Mouse (Mus musculus): ENCODE results near the gene Stam. TPM values are rescaled to one million over a fixed set of nuclear protein-coding genes. Genes with fewer than 3 reads are reported as not detected.
A peak's percentile ranks its signal among the peaks of the same experiment; 100 is the strongest.

The Stam gene
- 75.8 and 85.6 TPM in 2 replicates for total RNA-seq (2014; rRNA removed)
- polyA plus RNA-seq (2015; fragmentation: Nextera tagmentation; extraction: Ambion mirVana): 90.0 and 95.9 TPM in 2 replicates

DNA sequence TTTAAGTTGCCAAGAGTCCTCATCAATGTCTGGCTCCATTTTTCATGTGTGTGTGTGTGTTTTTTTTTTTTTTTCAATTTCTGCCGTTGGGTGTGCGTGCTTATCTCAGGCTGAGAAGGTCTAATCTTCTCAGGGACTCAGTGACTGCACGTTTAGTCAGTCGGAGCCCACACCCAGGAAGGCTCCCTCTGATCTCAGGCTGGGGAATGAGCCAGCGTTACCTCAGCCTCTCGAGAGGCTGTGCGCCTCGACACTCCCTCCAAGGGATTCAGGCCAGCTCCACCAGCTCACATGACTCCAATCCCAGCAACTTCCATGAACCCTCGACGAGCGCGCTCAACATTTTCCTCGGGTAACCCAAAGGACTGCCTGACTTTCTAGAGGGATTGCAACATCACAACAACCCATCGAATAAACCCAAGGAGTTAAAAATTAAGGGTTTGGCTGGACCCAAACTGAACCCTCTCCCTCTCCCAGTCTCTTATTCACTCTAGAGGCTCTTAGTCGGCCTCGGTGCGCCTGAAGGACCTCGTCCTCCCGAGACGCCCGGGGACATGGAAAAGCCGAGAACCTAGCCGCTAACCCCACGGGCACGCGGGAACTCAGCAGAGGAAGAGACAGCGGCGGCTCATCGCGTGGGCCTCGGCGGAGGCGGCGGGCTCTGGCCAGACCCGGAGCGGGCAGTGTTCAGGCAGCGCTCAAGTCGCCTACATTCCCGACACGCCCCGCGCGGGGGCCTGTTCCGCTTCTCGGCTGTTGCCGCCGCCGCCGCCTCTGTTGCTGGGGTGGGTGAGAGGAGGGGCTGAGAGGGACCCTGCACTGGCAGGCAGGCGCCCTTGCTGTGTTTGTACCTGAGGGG lies at the start of gene Stam:
Stam (plus strand) TSS at position 737 of the 859 bp plus-strand sequence.
- WGBS: under 1% methylated on average over 49 of the region's 50 CpGs
- Histone ChIP-seq H3K4me3 (ENCODE audit: low read length) (peak within 1 kb of the TSS; percentile 93), H3K27me3 (ENCODE audit: insufficient read depth, low read length) (no peaks in the 10 kb centered on the region), H3K36me3 (ENCODE audit: insufficient read depth, low read length) (no peaks in the 10 kb centered on the region), H3K4me1 (ENCODE audit: insufficient read depth, low read length) (peaks cover 14% of the 10 kb centered on the region), H3K9ac (replicated peaks; ENCODE audit: low read length) (peak within 1 kb of the TSS; percentile 96), H3K4me2 (ENCODE audit: low read depth, low read length) (peak within 1 kb of the TSS; percentile 68), H3K9me3 (ENCODE audit: low read length) (no peaks in the 10 kb centered on the region), H3K27ac (peak within 1 kb of the TSS; percentile 99)
- ATAC-seq (peak; percentile 96), DNase-seq (ENCODE audit: low spot score) (peak; percentile 94)
- TF ChIP-seq CTCF (IDR thresholded peaks at IDR 0.05; ENCODE audit: low read depth): 0 out of 2 replicates have a peak, but pooled peaks have one; percentile 11

DNA sequence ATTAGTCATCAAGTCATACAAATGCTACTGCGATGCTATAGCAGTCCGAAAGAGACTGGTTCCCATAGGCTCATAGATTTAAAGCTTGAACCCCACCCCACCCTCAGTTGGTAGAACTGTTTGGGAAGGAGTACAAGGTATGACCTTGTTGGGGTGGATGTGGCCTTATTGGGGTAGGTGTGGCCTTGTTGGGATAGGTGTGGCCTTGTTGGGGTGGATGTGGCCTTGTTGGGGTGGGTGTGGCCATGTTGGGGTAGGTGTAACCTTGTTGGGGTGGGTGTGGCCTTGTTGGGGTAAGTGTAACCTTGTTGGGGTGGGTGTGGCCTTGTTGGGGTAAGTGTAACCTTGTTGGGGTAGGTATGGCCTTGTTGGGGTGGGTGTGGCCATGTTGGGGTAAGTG lies 32.6 kb upstream of the Stam start:
- no peak for TF ChIP-seq CTCF (IDR thresholded peaks at IDR 0.05; ENCODE audit: low read depth)
- Histone ChIP-seq H3K9me3 (ENCODE audit: low read length) (no peaks in the 10 kb centered on the region), H3K27me3 (ENCODE audit: insufficient read depth, low read length) (no peaks in the 10 kb centered on the region), H3K4me3 (ENCODE audit: low read length) (no peak overlapping the region), H3K27ac (no peak overlapping the region), H3K36me3 (ENCODE audit: insufficient read depth, low read length) (peaks cover 4% of the 10 kb centered on the region; the same call in 1 of the 2 replicates), H3K9ac (replicated peaks; ENCODE audit: low read length) (no peak overlapping the region), H3K4me2 (ENCODE audit: low read depth, low read length) (no peak overlapping the region), H3K4me1 (ENCODE audit: insufficient read depth, low read length) (no peaks in the 10 kb centered on the region)
- ATAC-seq (no peak), DNase-seq (ENCODE audit: low spot score) (no peak)
- WGBS: 99% methylated on average over 2 of the region's 2 CpGs

DNA sequence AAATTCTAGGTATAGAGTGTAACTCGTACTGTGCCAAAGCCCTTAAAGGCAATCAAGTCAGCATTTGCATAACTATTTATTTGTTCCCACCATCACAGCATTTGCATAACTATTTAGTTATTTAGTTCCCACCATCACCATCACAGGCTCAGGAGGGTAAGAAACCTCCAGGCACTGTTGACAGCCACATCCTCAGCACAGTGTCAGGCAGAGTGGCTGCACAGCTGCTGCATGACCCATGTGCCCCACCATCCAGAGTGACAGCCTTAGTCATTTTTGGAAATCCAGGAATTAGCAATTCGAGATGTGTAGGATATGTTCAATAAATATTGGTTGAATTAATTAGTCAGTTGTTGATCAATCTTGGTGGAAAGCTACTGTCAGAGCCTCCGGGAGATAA lies 30.9 kb upstream of the Stam start:
- 68% methylated on average over 3 of the region's 3 CpGs for WGBS
- H3K9ac ChIP-seq (replicated peaks; ENCODE audit: low read length): no peak overlapping the region
- no peak for DNase-seq (ENCODE audit: low spot score)
- no peak overlapping the region for H3K27ac ChIP-seq
- no peaks in the 10 kb centered on the region for H3K9me3 ChIP-seq (ENCODE audit: low read length)
- no peak for ATAC-seq
- H3K4me3 ChIP-seq (ENCODE audit: low read length): no peak overlapping the region
- H3K36me3 ChIP-seq (ENCODE audit: insufficient read depth, low read length): peaks cover 4% of the 10 kb centered on the region; the same call in 1 of the 2 replicates
- H3K4me2 ChIP-seq (ENCODE audit: low read depth, low read length): no peak overlapping the region
- H3K27me3 ChIP-seq (ENCODE audit: insufficient read depth, low read length): no peaks in the 10 kb centered on the region
- TF ChIP-seq CTCF (IDR thresholded peaks at IDR 0.05; ENCODE audit: low read depth): no peak
- no peaks in the 10 kb centered on the region for H3K4me1 ChIP-seq (ENCODE audit: insufficient read depth, low read length)

DNA sequence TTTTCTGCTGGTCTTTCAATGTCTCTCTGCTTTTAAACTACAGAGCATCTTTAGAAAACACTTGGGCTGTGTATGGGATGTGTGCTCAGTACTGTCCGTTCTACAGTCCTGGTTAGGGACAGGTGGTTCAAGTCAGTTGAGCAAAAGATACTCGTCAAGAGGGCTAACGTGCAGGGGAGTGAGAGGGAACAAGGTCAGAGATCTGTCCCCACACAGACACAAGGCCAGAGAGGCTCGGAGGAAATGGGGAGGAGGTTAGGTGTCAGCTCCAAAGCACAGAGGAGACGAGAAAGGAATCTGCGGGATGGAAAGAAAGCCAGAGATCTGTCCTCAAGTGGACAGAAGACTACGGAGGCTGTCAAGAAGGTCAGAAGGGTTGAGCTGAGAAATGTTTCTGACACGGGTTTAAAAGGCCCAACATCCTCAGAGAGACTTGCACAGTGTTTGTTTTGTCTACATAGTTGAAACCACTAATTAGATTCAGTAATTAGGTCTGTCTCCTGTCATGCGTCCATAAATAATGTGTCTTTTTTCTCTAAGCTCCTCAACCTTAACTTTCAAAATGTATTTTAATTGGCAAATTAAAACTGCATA lies 30.2 kb upstream of the Stam start:
- H3K36me3 ChIP-seq (ENCODE audit: insufficient read depth, low read length): peaks cover 4% of the 10 kb centered on the region; the same call in 1 of the 2 replicates
- no peak for ATAC-seq
- H3K9me3 ChIP-seq (ENCODE audit: low read length): no peaks in the 10 kb centered on the region
- H3K9ac ChIP-seq (replicated peaks; ENCODE audit: low read length): no peak overlapping the region
- no peak for DNase-seq (ENCODE audit: low spot score)
- no peak overlapping the region for H3K4me3 ChIP-seq (ENCODE audit: low read length)
- H3K27ac ChIP-seq: no peak overlapping the region
- H3K27me3 ChIP-seq (ENCODE audit: insufficient read depth, low read length): no peaks in the 10 kb centered on the region
- TF ChIP-seq CTCF (IDR thresholded peaks at IDR 0.05; ENCODE audit: low read depth): no peak
- 61% methylated on average over 9 of the region's 9 CpGs for WGBS
- H3K4me2 ChIP-seq (ENCODE audit: low read depth, low read length): no peak overlapping the region
- no peaks in the 10 kb centered on the region for H3K4me1 ChIP-seq (ENCODE audit: insufficient read depth, low read length)

DNA sequence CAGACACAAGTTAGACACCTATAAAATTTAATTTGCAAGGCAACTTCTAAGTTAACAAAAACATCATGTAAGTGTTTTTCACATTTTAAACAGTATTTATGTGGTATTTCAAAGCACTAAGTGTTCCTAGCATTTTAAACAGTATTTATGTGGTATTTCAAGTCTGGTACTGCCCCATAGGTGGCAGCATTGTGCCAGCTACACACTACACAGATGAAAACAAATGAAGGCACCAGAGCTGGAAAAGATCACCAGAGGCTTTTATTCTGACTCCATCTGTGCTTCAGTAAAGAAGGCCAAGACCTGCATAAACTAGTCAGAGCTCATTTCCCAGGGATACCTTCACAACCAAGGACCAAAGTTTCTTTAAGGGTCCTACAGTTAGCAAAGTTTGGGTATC lies 25.5 kb upstream of the Stam start:
- DNase-seq (ENCODE audit: low spot score): peak; percentile 85
- H3K27ac ChIP-seq: no peak overlapping the region
- peak; percentile 89 for ATAC-seq
- no peak overlapping the region for H3K4me3 ChIP-seq (ENCODE audit: low read length)
- H3K9me3 ChIP-seq (ENCODE audit: low read length): no peaks in the 10 kb centered on the region
- H3K4me2 ChIP-seq (ENCODE audit: low read depth, low read length): no peak overlapping the region
- H3K4me1 ChIP-seq (ENCODE audit: insufficient read depth, low read length): no peaks in the 10 kb centered on the region
- TF ChIP-seq CTCF (IDR thresholded peaks at IDR 0.05; ENCODE audit: low read depth): peak; percentile 84
- H3K27me3 ChIP-seq (ENCODE audit: insufficient read depth, low read length): no peaks in the 10 kb centered on the region
- no peaks in the 10 kb centered on the region for H3K36me3 ChIP-seq (ENCODE audit: insufficient read depth, low read length)
- no peak overlapping the region for H3K9ac ChIP-seq (replicated peaks; ENCODE audit: low read length)

DNA sequence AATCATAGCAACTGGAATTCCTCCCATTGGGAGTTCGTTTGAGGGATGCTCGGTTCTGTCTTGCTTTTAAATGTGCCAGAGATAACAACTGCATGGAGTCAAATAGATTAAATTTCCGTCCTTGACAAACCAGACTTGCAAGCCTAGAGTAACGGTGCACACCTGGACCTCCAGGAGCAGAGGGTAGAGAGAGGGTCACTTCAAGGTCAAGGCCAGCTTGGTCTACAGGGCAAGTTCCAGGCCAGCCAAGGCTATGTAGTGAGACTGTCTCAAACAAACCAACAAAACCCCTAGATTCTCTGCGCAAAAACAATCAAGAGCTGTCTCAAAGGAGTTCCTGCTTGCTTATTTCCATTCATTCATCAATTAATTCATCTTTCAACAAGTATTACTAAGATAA lies 25.1 kb upstream of the Stam start:
- Histone ChIP-seq H3K9me3 (ENCODE audit: low read length) (no peaks in the 10 kb centered on the region), H3K4me3 (ENCODE audit: low read length) (no peak overlapping the region), H3K9ac (replicated peaks; ENCODE audit: low read length) (no peak overlapping the region), H3K4me1 (ENCODE audit: insufficient read depth, low read length) (no peaks in the 10 kb centered on the region), H3K4me2 (ENCODE audit: low read depth, low read length) (no peak overlapping the region), H3K27ac (no peak overlapping the region), H3K36me3 (ENCODE audit: insufficient read depth, low read length) (no peaks in the 10 kb centered on the region), H3K27me3 (ENCODE audit: insufficient read depth, low read length) (no peaks in the 10 kb centered on the region)
- 80% methylated on average over 5 of the region's 5 CpGs for WGBS
- DNase-seq (ENCODE audit: low spot score) (no peak), ATAC-seq (peak; percentile 16; the same call in 1 of the 2 replicates)
- no peak for TF ChIP-seq CTCF (IDR thresholded peaks at IDR 0.05; ENCODE audit: low read depth)
